Mouse (Mus musculus) CH12.LX (cell line): ENCODE measurements around the gene Vmn1r201.

Source experiments
- MAX ChIP-seq: IDR thresholded peaks from 2 replicates; pipeline ENCODE4 v1.6.1; 2011; ENCODE audit warnings: low read length, improper control_type of control experiment
- POLR2A ChIP-seq: IDR thresholded peaks from 2 replicates; pipeline ENCODE4 v1.6.1; 2011; ENCODE audit warnings: low read depth, mild to moderate bottlenecking, improper control_type of control experiment, low read length

- TF ChIP-seq MAX (no peak), POLR2A (no peak)
Observed at GRCm38 (mm10) chr13:22471623-22472022, at the start of gene Vmn1r201.
